Mouse (Mus musculus) embryo, embryonic 9.5 days (tissue): ENCODE results near the gene Gbp7.
"Not testable (repeated sequence)": the region's sequence is repeated elsewhere in the genome, so short reads cannot be mapped to it uniquely, and the experiment has no call there.

ENCODE experiments used
- DNase-seq: peaks from one replicate; pipeline ENCODE4 v3.0.0-alpha.2; 2017; ENCODE audit errors: extremely low spot score

The Gbp7 gene

GRCm38 (mm10) chr3:142530087-142530953 lies at the start of gene Gbp7:
TSS of gene Gbp7 (plus strand) at chr3:142530342.
- peak; percentile 57 for DNase-seq

GRCm38 (mm10) chr3:142490465-142490864 lies 39.7 kb upstream of the Gbp7 start:
- peak; percentile 51 for DNase-seq

GRCm38 (mm10) chr3:142493536-142494061 lies 36.5 kb upstream of the Gbp7 start, which contains the start of gene Gbp5:
TSS of gene Gbp5 (plus strand) at chr3:142493978.
- no peak for DNase-seq

- no peak for DNase-seq
These were observed 34.9 kb upstream of the Gbp7 start for GRCm38 (mm10) chr3:142495146-142495655.

GRCm38 (mm10) chr3:142496113-142497101 lies 33.7 kb upstream of the Gbp7 start:
- DNase-seq, result no peak

GRCm38 (mm10) chr3:142497123-142497841 lies 32.9 kb upstream of the Gbp7 start:
- DNase-seq, result no peak

- no peak for DNase-seq
These were observed 31.2 kb upstream of the Gbp7 start for GRCm38 (mm10) chr3:142498941-142499340.

- no peak for DNase-seq
These were observed 2.0 kb upstream of the Gbp7 start for GRCm38 (mm10) chr3:142528116-142528515.

GRCm38 (mm10) chr3:142529597-142529996 lies 545 bp upstream of the Gbp7 start:
- DNase-seq, result no peak

- no peak for DNase-seq
These were observed 1.5 kb downstream of the Gbp7 start for GRCm38 (mm10) chr3:142531595-142531994.

GRCm38 (mm10) chr3:142533185-142533584 lies 3.0 kb downstream of the Gbp7 start:
- no peak for DNase-seq

- no peak for DNase-seq
These were observed 5.5 kb downstream of the Gbp7 start for GRCm38 (mm10) chr3:142535667-142536066.

GRCm38 (mm10) chr3:142541391-142541790 lies 11.2 kb downstream of the Gbp7 start:
- DNase-seq, result no peak

- DNase-seq, result not testable (repeated sequence)
These were observed 12.6 kb downstream of the Gbp7 start for GRCm38 (mm10) chr3:142542776-142543175.

GRCm38 (mm10) chr3:142546690-142547089 lies 16.5 kb downstream of the Gbp7 start:
- no peak for DNase-seq

GRCm38 (mm10) chr3:142550052-142550676 lies 20.0 kb downstream of the Gbp7 start:
- DNase-seq, result no peak

- DNase-seq, result no peak
These were observed 24.5 kb downstream of the Gbp7 start for GRCm38 (mm10) chr3:142554601-142555000.

- no peak for DNase-seq
These were observed 25.5 kb downstream of the Gbp7 start for GRCm38 (mm10) chr3:142555623-142556022.

GRCm38 (mm10) chr3:142559632-142560228 lies 29.6 kb downstream of the Gbp7 start, which contains the start of gene Gbp3:
TSS of gene Gbp3 (plus strand) at chr3:142560026.
- DNase-seq, result no peak

- DNase-seq, result peak; percentile 85
These were observed 30.3 kb downstream of the Gbp7 start for GRCm38 (mm10) chr3:142560296-142560948.
